Mouse (Mus musculus): ENCODE measurements around the gene Scd3. TPM values are rescaled to one million over a fixed set of nuclear protein-coding genes. Genes with fewer than 3 reads are reported as not detected.

The Scd3 gene
- polyA plus RNA-seq, 1 experiment from 2014 or later = 0.93 TPM

DNA sequence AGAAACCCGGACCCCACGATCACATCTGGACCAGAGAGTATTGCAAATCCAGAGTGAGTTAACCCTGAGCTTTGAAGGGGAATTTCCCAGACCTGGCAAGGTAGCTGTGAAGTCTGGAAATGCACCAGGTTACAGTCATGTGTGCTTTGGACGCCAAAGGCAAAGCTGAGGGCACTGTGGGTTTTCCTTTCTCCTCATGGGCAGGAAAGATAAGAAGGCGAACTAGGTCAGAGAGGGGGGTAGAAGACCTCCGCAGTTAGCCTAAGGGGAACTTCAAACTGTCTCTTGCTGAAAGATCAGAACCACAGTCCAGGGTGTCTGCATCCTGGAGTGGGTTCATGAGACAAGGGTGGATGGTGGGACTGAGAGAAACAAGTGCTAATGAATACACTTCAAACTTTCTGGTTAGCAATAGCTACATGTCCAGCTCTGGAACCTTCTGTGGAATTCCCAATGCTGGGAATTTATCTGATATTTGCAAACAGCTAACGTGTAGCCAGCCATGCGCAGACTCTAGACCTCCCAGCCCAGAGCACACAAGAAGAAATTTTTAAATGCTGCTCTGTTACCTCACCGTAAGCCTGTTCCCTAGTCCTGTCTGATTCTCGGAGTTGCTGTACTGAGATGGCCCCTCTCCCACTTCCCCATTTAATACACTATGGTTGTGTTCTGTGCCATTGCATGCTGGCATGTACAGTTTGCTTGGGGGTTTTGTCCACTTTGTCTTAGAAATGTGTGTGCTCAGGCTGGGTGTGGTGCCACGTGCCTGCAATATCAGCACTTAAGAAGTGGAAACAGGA lies 5.8 kb upstream of the Scd3 start:
- no peak overlapping the region for H3K9ac ChIP-seq
- no peak overlapping the region for H3K27ac ChIP-seq
- H3K9me3 ChIP-seq (replicated peaks) = no peaks in the 10 kb centered on the region
- no peaks in the 10 kb centered on the region for H3K27me3 ChIP-seq
- ATAC-seq (ENCODE audit: low FRiP score) = no peak
- H3K4me3 ChIP-seq = no peak overlapping the region
- no peaks in the 10 kb centered on the region for H3K4me1 ChIP-seq
- 87% methylated on average over 10 of the region's 10 CpGs for WGBS
- no peak overlapping the region for H3K4me2 ChIP-seq (replicated peaks)
- H3K36me3 ChIP-seq = no peaks in the 10 kb centered on the region

DNA sequence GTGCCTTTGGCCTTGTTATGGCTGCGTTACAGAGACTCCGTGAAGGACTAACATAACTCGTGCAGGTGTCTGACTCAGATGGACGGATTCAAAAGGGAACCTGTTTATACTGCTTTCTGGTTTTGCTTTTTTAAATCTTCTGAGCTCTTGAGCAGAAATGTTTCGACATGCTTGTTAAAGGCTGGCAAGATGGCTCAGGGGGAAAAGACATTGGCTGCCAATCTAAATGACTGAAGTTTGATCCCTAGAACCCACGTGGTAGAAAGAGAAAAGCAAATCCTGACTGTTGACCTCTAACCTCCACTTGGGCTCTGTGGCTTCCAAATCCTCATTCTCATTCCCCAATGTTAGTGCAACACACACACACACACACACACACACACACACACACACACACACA lies 4.6 kb upstream of the Scd3 start:
- WGBS = 88% methylated on average over 6 of the region's 6 CpGs
- H3K9ac ChIP-seq = no peak overlapping the region
- no peak overlapping the region for H3K4me3 ChIP-seq
- H3K27ac ChIP-seq = no peak overlapping the region
- H3K4me2 ChIP-seq (replicated peaks) = no peak overlapping the region
- no peaks in the 10 kb centered on the region for H3K27me3 ChIP-seq
- no peaks in the 10 kb centered on the region for H3K36me3 ChIP-seq
- H3K4me1 ChIP-seq = no peaks in the 10 kb centered on the region
- ATAC-seq (ENCODE audit: low FRiP score) = no peak
- no peaks in the 10 kb centered on the region for H3K9me3 ChIP-seq (replicated peaks)

DNA sequence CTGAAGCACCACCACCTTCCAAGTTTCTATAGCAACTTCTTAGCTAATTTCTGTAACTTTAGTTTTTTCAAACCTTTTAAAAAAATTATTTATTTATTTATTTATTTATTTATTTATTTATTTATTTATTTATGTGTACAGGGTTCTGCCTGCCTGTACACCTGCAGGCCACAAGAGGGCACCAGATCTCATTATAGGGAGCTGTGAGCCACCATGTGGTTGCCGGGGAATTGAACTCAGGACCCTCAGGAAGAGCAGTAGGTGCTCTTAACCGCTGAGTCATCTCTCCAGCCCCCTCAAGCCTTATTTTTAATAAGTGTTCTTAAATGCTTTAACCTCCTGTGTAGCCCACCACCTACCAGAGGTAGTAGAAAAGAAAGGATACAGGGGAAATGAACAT lies 4.1 kb upstream of the Scd3 start:
- no peaks in the 10 kb centered on the region for H3K36me3 ChIP-seq
- H3K9ac ChIP-seq = no peak overlapping the region
- H3K27ac ChIP-seq = no peak overlapping the region
- no peaks in the 10 kb centered on the region for H3K9me3 ChIP-seq (replicated peaks)
- H3K27me3 ChIP-seq = no peaks in the 10 kb centered on the region
- no peak overlapping the region for H3K4me3 ChIP-seq
- H3K4me1 ChIP-seq = no peaks in the 10 kb centered on the region
- no peak for ATAC-seq (ENCODE audit: low FRiP score)
- 77% methylated on average over 2 of the region's 2 CpGs for WGBS
- H3K4me2 ChIP-seq (replicated peaks) = no peak overlapping the region

DNA sequence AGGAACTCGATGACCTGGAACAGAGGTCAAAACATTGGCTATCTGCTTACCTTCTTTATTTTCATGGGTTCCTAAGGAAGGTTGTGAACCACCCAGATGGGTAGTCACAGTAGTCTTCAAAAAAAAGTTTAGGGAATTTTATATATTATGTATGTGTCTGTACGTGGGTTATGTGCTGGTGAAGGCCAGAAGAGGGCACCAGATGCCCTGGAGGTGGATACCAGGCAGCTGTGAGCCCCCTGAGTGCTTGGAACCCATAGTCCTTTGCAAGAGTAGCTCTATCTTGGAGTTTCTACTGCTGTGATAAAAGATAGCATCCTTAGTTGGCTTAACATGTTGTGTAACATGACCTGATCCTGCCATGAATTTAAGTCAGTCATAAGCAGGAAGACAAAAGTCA lies 4.0 kb downstream of the Scd3 start:
- Histone ChIP-seq H3K9me3 (replicated peaks) (no peaks in the 10 kb centered on the region), H3K4me3 (no peak overlapping the region), H3K27ac (no peak overlapping the region), H3K27me3 (no peaks in the 10 kb centered on the region), H3K4me2 (replicated peaks) (no peak overlapping the region), H3K4me1 (no peaks in the 10 kb centered on the region), H3K36me3 (no peaks in the 10 kb centered on the region), H3K9ac (no peak overlapping the region)
- WGBS = 78% methylated on average over 2 of the region's 2 CpGs
- ATAC-seq (ENCODE audit: low FRiP score) = no peak

DNA sequence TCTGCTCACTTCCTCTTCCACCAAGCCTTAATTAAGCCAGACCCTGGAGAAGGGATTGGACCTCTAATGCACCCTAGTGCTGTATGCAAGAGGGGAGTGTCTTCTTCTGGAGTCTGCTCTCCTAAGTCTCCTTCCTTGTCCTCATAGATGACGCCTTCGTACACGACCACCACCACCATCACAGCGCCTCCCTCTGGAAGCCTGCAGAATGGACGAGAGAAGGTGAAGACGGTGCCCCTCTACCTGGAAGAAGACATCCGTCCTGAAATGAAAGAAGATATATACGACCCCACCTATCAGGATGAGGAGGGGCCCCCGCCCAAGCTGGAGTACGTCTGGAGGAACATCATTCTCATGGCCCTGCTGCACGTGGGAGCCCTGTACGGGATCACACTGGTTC lies 12.2 kb downstream of the Scd3 start:
- 78% methylated on average over 12 of the region's 12 CpGs for WGBS
- H3K36me3 ChIP-seq = no peaks in the 10 kb centered on the region

DNA sequence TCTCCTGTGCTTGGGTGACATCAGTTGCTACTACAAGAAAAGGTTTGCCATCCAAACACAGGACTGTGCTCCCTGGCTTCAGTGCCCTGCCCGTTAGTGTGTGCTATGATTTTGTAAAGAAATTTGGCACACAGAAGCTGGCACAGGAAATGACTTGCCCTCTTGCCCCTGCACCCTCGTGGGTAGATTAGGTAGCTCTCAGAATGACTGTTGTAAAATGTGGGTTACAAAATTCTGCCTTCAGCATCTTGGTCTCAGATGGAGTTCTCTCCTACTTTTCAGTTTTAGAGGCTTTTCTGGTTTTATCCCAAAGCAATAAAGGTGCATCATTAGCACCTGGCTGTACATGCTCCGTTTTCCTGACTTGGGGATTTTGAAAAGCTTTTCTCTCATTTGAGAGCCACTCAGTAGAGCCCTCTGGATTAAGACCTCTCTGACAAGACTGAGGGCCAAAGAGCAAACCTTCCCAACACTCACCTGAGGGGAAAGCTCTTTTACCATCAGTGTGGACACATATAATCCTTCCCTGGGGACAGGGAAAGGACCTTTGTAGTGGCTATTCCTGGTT lies 15.0 kb downstream of the Scd3 start:
- H3K4me1 ChIP-seq = no peaks in the 10 kb centered on the region
- H3K27ac ChIP-seq = no peak overlapping the region
- H3K4me2 ChIP-seq (replicated peaks) = no peak overlapping the region
- H3K9ac ChIP-seq = no peak overlapping the region
- no peaks in the 10 kb centered on the region for H3K9me3 ChIP-seq (replicated peaks)
- no peak for ATAC-seq (ENCODE audit: low FRiP score)
- H3K27me3 ChIP-seq = no peaks in the 10 kb centered on the region; the same call in 1 of the 2 replicates
- no peak overlapping the region for H3K4me3 ChIP-seq
- WGBS = 78% methylated on average over 3 of the region's 3 CpGs
- no peaks in the 10 kb centered on the region for H3K36me3 ChIP-seq

More for the DNA sequence above, 12.2 kb downstream of the Scd3 start:
- ATAC-seq (ENCODE audit: low FRiP score) = no peak
- Histone ChIP-seq H3K4me2 (replicated peaks) (no peak overlapping the region), H3K4me1 (no peaks in the 10 kb centered on the region), H3K27ac (no peak overlapping the region), H3K27me3 (no peaks in the 10 kb centered on the region; the same call in 1 of the 2 replicates), H3K4me3 (no peak overlapping the region), H3K9me3 (replicated peaks) (no peaks in the 10 kb centered on the region), H3K9ac (no peak overlapping the region)

DNA sequence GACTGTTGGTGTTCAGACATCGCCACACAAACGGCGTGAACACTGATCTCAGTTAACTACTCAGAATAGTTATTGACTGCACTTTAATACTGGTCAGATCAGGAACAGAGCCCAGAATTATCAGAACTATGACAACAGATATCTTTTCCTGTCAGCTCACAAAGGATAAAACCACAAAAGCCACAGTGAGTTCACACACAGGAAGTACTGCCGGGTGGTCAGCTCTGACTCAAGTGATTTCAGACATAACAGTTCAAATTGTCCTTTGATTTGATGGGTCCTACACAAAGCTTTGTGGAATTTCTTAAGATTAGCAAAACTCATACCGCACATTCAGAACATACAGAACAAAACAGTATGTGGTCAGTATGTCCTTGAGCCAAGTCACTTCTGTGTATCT lies 22.7 kb downstream of the Scd3 start:
- no peak for ATAC-seq (ENCODE audit: low FRiP score)
- H3K4me1 ChIP-seq = no peaks in the 10 kb centered on the region
- H3K9ac ChIP-seq = no peak overlapping the region
- H3K27me3 ChIP-seq = no peaks in the 10 kb centered on the region
- no peak overlapping the region for H3K4me3 ChIP-seq
- H3K4me2 ChIP-seq (replicated peaks) = no peak overlapping the region
- H3K27ac ChIP-seq = no peak overlapping the region
- H3K9me3 ChIP-seq (replicated peaks) = no peaks in the 10 kb centered on the region
- 87% methylated on average over 5 of the region's 5 CpGs for WGBS
- no peaks in the 10 kb centered on the region for H3K36me3 ChIP-seq

DNA sequence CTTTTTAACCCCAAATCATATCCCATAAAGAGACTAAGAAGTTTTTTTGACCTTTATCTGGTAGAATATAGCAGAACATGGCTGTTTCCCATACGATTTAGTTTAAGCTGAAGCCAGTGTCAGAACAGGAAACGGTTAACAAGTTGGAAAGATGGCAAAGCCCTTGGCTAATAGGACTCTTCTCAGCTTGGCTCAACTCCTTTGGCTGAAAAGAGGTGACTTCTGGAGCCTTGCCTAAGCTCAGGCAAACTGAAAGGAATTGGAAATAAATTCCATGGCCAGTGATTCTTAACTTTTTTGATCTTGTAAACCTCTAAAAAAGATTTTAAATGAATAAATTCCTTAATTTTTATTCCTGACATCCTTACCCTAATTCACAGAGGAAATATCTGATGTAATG lies 26.7 kb downstream of the Scd3 start:
- no peak overlapping the region for H3K9ac ChIP-seq
- 79% methylated on average over 2 of the region's 2 CpGs for WGBS
- H3K4me1 ChIP-seq = no peaks in the 10 kb centered on the region
- H3K36me3 ChIP-seq = no peaks in the 10 kb centered on the region
- no peaks in the 10 kb centered on the region for H3K27me3 ChIP-seq
- H3K4me2 ChIP-seq (replicated peaks) = no peak overlapping the region
- no peaks in the 10 kb centered on the region for H3K9me3 ChIP-seq (replicated peaks)
- no peak overlapping the region for H3K4me3 ChIP-seq
- H3K27ac ChIP-seq = no peak overlapping the region
- ATAC-seq (ENCODE audit: low FRiP score) = no peak

DNA sequence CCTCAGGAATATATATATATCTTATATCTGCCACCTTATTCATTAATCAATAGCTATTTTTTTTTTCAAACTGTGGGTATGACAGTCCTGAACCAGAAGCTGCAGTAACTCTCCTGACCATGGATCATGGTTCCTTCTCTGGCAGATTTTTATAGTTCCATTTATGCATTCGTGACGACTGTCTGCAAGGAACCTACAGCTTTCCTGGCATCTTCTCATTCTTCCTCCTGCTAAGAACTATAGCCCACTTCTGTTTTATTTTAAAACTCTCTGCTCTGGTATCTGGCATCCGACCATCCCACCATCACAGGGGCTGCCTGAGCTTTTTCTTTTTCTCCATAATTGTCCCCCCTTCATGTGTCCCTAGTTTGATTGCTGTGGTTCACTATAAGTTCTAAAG lies 27.1 kb downstream of the Scd3 start:
- Histone ChIP-seq H3K4me1 (no peaks in the 10 kb centered on the region), H3K4me2 (replicated peaks) (no peak overlapping the region), H3K9me3 (replicated peaks) (no peaks in the 10 kb centered on the region), H3K9ac (no peak overlapping the region), H3K4me3 (no peak overlapping the region), H3K36me3 (no peaks in the 10 kb centered on the region), H3K27me3 (no peaks in the 10 kb centered on the region), H3K27ac (no peak overlapping the region)
- no peak for ATAC-seq (ENCODE audit: low FRiP score)
- 83% methylated on average over 3 of the region's 3 CpGs for WGBS

DNA sequence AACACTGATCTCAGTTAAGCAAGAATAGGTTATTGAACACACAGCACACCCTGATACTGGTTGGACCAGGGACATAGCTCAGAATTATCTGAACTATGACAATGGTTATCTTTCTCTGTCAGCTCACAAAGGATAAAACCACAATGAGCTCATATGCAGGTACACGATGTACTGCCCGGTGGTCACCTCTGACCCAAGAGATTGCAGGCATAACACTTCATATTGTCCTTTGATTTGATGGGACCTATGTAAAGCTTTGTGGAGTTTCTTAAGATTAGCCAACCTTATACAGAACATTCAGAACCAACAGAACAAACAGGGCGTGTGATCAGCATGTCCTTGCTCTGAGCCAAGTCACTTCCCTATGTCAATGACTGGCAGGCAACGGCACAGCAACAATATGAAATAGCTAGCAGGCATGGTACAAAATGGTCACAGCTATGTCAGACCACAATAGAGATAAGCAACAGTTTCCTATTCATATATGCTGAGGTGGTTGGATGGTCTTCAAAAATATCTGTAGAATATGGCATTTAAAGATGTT lies 28.6 kb downstream of the Scd3 start:
- H3K27ac ChIP-seq = no peak overlapping the region
- no peaks in the 10 kb centered on the region for H3K9me3 ChIP-seq (replicated peaks)
- H3K4me2 ChIP-seq (replicated peaks) = no peak overlapping the region
- H3K4me1 ChIP-seq = no peaks in the 10 kb centered on the region
- H3K4me3 ChIP-seq = no peak overlapping the region
- no peaks in the 10 kb centered on the region for H3K27me3 ChIP-seq
- no peaks in the 10 kb centered on the region for H3K36me3 ChIP-seq
- no peak for ATAC-seq (ENCODE audit: low FRiP score)
- H3K9ac ChIP-seq = no peak overlapping the region
- 85% methylated on average over 4 of the region's 4 CpGs for WGBS

DNA sequence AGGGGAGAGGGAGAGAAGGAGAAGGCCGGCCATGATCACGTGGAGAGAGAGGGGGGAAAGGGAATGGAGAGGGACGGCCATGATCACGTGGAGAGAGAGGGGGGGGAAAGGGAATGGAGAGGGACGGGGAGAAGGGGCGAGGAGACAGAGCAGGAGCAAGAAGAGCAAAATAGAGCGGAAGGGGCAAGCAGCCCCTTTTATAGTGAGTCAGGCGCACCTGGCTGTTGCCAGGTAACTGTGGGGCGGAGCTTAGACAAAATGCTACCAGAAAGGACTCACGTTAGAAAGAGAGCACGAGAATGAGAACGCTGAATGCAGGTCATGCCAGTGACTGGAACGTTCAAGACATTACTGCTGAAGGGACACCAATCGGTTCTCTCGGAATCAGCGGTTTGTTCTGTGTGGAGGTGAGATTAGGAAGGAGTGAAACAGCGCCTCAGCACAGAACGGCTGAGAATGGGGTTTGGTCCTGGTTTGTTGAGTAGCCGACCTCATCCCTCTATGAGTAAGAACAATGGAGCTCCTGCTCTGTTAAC lies 34.5 kb downstream of the Scd3 start:
- H3K36me3 ChIP-seq = no peaks in the 10 kb centered on the region
- H3K27ac ChIP-seq = no peak overlapping the region
- peaks cover 4% of the 10 kb centered on the region; the same call in 1 of the 2 replicates for H3K4me1 ChIP-seq
- no peaks in the 10 kb centered on the region for H3K27me3 ChIP-seq
- peak overlapping the region; percentile 46 for H3K4me2 ChIP-seq (replicated peaks)
- no peaks in the 10 kb centered on the region for H3K9me3 ChIP-seq (replicated peaks)
- WGBS = 19% methylated on average over 19 of the region's 19 CpGs
- no peak overlapping the region for H3K9ac ChIP-seq
- ATAC-seq (ENCODE audit: low FRiP score) = no peak
- peak overlapping the region; percentile 19 for H3K4me3 ChIP-seq

DNA sequence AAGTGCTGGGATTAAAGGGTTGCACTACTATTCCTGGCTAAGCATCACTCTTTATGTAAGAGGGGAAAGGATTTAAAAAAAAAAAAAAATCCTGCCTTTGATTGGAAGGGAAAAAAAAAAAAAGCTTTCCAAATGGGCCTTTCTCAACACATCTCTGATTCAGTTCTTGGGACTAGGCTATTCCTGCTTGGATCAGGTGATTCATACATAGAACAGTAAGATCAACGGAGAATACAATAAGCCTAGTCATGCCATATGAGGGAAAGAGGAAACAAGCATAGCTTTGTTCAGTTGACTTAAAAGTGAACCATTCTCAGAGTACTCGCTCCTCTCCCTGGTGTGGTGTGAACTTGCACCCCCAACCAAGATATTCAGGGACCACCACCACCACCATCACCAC lies 35.8 kb downstream of the Scd3 start:
- no peaks in the 10 kb centered on the region for H3K9me3 ChIP-seq (replicated peaks)
- no peak overlapping the region for H3K4me3 ChIP-seq
- H3K36me3 ChIP-seq = no peaks in the 10 kb centered on the region
- H3K4me2 ChIP-seq (replicated peaks) = no peak overlapping the region
- ATAC-seq (ENCODE audit: low FRiP score) = no peak
- 76% methylated on average over 2 of the region's 2 CpGs for WGBS
- no peak overlapping the region for H3K27ac ChIP-seq
- no peak overlapping the region for H3K9ac ChIP-seq
- H3K4me1 ChIP-seq = peaks cover 4% of the 10 kb centered on the region; the same call in 1 of the 2 replicates
- no peaks in the 10 kb centered on the region for H3K27me3 ChIP-seq

Measured in hindbrain, embryonic 12.5 days (tissue).